Mouse (Mus musculus) urinary bladder, postnatal 14 days (tissue): Measurements from ENCODE around the gene C330007P06Rik.
A peak's percentile ranks its signal among the peaks of the same experiment; 100 is the strongest.

Experiments used
- DNase-seq: peaks from one replicate; pipeline ENCODE4 v3.0.0; 2021; ENCODE audit warnings: low spot score

Gene C330007P06Rik

DNA sequence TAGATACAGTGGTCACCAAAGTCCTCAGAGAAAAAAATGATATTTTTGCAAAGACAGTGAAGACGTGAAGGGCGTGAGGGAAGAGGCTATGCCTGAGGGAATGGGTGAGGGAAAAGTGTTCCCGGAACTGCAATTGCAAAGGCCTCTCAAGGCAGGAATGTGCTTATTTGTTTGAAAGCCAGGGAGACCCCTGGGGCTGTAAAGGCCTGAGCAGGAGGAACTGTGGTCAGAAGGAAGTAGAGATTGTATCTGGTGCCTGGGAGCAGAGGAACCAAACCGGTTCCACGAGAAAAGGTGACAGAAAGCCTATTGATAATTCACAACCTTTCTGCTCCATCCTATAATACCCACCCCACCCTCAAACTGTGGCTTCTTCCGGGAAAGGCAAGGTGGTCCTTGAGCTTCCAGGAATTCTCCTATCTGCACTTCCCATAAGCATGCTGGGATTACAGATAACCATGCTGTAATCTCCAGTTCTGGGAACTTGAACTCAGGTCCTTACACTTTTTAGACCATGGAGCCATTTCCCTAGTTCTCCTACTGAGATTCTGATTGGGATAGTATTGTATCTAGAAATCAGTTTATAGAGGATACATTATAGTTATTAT is 36.7 kb downstream of the C330007P06Rik start:
- no peak for DNase-seq

DNA sequence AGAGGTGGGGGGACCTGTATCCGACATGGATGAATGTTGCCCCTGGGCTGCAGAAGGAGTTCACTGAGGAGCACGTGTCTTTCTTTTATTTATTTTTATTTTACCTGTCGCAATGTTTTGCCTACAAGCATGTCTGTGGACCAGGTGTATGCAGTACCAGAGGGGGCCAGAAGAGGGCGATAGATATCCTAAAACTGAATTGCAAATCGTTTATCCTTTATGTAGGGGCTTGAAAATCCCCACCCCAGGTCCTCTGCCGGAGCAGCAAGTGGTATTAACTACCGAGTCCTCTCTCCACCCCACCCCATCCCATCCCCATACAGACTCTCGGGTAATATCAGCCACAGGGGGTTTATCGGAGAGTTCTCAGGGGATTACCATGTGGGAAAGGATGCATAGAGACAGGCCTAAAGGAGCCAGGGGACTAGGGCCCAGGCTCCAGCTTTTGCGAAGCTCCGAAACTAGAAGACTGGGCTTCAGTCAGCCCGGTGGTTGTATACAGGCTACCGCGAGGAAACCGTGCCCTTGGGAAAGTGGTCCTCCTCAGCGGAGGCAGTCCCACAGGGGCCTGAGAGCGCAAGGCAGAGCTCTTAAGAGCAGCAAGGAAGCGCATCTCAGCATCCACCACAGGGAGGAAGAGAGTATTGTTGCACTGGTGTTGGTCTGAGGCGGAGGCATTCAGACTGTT is 40.4 kb downstream of the C330007P06Rik start:
- DNase-seq = peak; percentile 61

DNA sequence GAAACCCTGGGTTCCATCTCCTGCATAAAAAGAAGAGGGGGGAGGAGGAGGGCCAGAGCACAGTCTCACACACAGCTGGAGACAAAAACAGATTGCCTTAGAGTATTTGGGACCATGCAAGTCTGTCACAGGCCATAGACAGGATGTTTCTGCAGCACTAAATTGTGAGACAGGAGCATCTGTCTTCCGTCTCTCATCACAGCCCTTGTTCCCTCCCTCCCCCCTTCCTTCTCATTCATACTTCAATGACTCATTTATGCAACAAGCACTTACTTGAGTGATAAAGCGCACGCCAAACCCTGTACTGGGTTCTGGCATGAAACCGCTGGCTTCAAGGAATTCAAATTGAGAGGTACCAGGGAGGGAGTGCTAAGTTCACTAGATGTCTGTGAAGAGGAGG is 42.3 kb downstream of the C330007P06Rik start:
- no peak for DNase-seq

DNA sequence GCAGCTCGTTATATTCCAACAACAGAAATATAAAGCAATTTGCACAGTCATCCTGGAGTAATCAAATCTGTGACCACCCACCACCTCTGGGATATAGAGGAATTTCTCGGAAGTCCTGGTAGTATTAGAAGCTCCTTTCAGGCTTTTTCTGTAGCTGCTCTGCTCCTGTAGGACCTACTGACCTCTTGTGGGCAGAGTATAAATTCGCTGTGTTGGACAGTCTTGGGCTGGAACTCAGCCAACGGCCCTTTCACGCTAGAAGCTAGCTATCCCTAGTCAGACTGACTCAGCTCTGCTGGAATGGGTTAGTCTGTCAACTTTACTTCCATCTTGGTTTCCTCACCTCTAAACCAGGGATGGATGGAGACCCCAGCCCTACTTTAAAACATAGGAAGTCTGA is 43.6 kb downstream of the C330007P06Rik start:
- DNase-seq = peak; percentile 71

DNA sequence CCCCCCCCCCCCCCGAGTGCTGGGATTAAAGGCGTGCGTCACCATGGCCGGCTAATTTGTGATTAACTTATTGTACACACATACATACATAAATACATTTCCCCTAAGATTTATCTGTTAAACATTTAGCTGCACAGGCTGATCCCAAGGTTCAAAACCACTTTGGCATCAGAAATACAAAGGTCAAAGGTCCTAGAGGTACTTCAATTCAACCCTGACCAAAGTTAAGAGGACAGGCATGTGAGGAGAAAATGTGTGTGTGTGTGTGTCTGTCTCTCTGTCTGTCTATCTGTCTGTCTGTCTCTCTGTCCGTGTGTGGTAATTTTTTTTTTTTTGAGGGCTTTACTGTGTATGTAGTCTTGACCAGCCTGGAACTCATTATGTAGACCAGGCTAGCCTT is 47.0 kb downstream of the C330007P06Rik start:
- DNase-seq = no peak

DNA sequence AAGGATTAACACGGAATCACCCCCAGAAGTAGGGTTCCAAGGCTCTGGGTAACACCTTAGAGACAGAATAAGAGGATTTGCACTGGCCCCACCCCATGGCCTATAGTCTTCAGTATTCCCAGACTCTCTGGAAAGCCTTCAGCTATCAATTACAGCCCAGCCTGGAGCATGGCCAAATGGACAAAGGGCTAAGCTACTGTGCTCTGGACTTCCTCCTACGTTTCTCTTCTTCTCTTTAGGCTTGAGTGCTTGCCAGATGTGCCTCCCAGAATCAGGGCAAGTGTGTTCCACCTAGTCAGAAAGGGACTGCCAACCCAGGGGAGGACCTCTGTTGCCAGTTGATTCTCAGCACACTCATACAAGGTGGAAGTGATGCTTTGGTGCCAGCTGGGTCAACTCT is 48.9 kb downstream of the C330007P06Rik start:
- DNase-seq = no peak

DNA sequence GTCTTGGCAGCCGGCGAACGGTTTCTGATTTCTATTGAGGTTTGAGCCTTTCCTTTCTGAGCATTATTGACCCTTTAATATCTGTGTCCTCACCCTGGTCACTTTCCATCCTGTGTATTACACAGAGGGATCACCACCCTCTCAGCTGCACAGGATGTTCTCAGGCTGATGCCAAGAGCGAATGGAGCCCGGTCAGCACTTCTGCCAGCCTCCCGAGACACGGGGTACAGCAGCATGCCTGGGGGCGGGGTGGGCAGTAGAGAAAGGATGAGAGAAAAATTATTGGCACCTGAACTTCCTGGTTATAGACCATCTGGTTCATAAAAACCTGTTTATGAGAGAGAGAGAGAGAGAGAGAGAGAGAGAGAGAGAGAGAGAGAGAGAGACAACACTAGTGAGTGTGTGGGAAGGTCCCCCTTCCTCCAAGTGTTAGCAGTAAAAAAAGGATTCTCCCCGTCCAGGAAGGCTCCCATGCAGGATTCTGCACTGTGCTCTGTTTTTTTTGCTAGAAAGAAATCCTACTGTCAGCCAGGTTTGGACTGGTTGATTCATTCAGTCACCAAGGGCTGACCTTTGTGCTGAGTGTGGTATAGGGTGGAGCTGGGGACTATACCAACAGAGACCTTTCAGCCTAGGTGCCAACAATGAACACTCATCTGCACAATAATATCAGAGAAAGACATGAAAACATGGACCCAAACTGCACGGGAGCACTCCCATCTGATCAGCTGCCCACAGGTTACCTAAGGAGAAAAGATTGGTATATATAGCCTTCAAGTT is 49.8 kb downstream of the C330007P06Rik start:
- DNase-seq = no peak

DNA sequence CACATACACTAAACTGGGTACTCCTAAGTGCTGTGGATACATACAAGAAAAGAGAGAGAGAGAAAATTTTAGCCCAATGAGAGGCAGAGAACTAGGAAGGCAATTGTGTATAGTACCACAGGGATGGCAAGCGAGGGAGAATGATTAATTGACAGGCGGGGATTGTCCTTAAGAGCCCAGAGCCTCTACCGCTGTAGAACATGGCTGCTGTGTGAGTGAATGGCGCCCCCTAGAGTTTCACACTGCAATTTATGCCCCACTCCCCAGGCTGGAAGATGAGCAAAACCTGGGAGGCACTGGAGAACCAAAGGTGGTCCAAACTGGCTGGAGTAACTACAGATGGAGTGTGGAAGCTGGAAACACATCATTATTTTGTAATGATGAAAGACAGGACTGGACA is 53.7 kb downstream of the C330007P06Rik start:
- no peak for DNase-seq

DNA sequence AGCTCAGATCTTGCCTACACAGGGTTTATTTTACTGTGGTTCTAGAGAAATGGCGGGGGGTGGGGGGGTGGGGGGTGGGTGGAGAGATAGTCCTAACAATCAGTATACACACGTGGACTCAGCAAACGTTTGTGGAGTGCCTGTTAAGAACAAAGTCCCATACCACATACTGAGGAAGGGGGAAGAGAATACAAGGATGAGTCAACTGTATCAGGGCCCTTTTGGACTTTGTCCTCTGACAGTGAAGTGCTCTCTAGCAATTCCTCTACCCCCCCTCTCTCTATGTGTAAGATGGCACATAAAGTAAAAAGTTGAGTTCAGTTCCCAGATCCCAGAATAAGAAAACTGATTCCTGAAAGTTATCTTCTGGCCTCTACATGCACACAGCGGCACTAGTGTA is 54.3 kb downstream of the C330007P06Rik start:
- DNase-seq = no peak

DNA sequence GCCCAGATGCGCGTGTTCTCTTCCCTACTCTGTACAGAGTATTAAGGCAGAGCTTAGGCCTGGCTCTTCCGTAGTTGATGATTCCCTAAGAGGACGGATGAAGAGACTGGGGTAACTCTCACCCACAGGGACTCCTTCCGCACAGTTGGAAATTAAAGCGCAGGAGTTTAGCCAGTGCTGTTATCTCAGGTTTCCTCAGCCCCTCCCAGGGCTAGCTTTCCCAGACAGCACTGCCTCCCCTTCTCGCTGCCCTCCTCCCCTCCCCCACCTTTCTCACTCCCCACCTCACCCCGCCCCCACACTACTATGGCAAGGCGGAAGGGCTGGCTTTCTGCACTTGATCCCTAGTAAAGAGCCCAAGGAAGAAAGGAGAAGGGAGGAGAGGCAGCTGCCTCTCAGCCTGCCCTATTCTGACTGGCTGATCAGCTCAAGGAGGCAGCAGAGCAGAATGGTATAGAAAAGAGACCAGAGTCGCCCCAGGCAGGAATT is 56.9 kb downstream of the C330007P06Rik start:
- DNase-seq = no peak

DNA sequence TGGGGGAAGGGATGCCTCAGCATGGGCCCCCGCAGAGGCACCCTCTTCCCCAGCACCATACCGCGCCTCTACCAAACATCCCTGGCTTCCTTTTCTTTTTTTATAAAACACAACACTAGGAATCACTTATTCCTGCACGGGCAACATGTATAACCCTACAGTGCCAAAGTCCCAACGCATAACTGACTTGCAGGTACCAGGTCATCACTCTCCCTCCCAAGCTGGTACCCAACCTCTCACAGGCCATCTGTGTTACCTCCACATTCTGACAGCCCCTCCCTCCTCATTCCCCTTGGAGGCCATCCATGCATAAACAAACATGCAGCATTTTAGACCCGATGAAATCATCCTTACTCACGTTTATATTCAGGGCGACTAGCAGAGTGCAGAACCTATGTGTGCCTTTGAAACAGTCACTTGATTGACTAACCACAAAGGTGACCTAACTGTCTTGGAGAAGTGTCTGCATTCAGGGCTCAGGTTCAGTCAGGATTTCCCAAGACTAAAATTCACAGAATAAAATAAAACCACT is 57.5 kb downstream of the C330007P06Rik start:
- DNase-seq = no peak

DNA sequence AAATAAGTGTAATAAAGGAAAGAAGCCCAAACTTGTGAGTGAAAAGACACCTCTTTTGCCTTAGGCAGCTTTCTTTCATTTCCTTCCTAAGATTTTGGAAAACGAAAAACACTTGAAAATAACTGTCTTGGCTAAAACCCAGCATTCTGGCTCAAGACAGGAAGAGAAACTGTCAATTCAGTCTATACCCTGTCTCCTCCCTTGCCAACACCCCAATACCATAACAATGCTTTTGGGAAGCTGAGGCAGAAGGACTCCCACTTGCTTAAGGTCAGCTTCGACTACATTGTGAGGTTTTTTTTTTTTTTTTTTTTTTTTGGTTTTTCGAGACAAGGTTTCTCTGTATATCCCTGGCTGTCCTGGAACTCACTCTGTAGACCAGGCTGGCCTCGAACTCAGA is 58.5 kb downstream of the C330007P06Rik start:
- DNase-seq = no peak

DNA sequence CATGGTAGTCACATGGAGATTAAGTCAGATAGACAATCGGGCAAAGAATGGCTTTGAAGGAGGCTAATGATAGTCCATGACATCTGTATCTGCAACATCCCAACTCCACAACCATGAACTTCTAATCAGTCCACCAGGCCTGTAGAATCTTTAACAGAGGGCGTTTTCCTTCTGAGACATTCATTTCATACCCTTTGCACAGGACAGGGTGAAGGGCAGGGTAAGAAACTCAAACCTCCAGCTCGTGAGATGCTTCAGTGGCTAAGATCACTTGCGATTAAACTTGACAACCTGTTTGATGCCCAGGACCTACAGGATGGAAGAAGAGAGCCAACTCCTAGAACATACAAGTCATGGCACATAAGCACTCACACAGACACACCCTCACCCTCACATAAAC is 58.9 kb downstream of the C330007P06Rik start:
- no peak for DNase-seq

DNA sequence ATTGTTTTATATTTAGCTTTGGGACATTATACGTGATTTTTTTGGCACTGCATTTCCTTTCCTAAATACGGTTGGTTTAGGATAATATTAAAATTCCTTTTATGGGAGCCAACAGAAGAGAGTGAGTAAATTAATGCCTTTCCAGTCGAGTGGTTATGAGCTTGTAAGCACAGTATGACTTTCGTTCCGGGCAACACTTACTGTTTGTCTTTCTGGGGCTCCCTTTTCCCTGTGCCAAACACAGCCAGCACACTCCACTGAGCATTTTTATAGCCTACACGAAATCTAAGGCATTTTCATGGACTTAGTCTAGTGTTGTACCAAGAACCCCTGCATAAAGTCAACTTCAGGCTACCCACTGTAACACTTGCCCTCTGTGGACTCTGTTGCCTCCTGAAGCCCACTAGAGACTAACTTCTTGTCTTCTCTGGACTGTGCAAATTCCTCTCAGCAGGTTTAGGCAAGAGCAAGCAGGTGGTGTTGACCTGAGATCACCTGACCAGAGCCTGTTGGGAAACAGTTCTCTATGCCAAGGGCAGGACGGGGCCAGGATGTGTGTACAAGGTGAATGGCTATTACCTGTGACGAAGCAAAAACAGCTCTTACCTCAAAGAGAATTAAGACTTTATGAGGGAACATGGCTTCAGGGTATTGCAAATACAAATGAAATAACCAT is 59.6 kb downstream of the C330007P06Rik start:
- DNase-seq = no peak

DNA sequence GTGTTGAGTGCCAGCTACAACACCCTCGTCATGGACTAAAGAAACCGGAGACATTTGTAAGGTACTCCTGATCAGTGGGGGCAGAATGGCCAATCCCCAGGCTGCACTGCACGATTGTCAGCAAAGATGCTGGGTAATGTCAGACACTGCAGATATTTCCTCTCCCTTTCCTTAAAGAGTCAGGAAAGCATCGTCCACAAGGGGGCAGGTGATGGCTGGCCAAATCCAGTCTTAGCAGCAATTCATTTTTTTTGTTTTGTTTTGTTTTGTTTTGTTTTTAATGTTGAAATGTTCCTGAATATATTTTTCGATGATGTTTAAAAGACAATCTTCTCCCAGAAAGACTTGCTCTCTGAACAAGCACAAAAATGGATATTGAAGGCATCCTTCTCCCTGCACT is 62.5 kb downstream of the C330007P06Rik start:
- DNase-seq = peak; percentile 36

DNA sequence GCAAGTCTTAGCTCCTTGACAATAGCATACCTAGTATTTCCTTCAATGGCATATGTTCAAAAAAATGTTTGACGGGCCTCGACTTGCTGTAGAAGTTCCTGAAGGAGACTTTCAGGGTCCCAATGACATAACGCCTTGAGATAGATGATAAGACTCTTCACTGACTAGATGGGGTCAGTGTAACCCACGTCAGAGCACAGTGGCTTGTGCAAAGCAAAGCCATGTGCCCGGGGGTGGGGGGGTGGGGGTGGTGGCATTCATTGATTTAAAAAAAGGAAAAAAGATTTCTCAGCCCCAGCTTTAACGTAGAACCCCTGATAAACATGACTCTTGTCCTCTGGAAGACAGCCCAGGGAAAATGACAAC is 65.6 kb downstream of the C330007P06Rik start:
- DNase-seq = no peak

DNA sequence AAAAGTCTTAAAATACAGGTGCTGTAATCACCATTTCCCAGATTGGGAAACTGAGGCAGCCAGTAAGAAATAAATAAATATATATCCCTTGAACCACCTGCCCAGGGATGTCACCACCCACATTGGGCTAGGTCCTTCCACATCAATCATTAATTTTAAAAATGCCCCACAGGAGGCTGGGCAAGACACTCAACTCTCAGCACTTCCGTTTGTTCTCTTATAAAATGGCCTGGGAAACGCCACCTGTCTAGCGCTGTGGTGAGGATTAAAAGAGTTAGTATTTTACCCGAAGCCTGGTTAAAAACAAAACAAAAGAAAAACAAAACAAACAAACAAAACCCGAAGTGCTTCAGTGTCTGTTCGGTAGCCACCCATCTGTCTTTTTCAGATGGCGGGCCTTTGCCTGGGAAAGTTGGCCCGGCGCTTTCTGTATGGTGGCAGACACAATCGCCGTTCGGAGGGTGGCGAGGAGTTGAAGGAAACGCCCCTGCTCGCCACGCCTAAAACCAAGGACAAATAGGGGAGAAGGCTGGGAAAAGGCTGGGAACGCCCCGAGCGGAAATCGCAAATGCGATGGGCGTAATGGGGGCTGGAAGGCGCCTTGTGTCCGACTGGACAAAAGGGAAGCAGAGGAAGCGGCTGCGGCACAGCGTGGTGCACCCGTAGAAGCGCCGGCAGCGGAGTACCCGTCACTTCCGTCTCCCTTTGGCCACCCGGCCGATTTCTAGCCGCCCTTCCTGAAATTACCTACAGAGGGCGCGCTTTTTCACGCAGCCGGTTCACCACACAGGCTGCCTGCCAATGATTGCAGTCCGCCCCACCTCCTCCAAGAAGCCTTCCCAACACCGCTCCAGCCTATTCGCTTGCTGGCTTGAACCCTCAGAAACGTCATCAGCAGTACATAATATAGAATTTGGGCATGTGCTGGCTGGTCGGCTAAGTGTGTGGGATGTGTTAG is 66.3 kb downstream of the C330007P06Rik start:
- DNase-seq = peak; percentile 88

DNA sequence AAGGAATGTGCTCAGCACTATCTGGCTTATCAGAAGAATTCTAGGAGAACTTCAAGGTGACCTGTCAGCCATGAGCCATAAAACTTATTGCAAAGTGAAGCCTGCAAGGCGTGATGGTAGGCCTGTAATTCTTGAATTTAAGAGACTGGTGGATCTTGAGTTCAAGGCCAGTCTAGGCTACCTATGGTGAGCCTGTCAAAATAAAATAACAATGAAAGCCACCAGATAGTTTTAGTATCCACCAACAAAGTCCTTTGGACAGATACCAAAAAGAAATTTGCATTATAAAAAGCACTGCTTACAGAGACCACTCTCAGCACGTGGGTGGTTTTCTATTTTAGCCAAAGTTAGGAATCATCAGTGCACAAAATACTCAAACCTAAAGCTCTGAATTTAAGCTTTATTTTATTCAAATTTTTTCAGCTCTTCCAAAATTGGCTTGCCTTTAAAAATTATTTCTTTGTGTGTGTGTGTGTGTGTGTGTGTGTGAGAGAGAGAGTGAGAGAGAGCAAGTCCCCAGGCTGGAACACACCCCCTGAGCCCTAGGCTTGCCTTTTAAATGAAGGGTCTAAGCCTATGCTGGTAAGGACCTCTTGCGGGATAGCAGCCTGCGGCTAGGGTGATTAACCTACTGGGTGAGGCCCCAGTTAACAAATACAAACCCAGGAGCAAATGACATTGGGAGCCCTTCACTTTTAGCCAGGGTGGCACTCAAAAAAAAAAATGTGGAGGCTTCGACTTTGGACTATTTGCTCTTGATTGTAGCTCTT is 68.3 kb downstream of the C330007P06Rik start:
- no peak for DNase-seq

DNA sequence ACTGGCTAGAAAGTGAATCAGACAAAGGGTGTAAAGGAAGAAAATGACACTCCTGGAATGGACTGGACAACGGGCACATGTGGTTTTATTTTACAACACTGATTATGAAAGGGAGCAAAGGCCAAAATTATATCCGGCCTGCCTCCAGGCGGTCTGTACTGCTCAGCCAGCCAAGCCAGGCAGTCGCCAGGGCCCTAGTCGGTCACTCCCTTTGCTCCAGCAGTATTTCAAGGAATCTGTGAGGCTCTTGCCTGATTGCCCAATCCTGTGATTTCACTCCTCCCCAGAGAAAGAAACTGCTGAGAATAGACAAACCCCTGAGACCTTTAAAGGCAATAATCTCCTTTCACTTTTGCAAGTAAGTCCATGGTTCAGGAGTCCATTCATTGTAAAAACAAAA is 69.7 kb downstream of the C330007P06Rik start:
- peak; percentile 32 for DNase-seq

DNA sequence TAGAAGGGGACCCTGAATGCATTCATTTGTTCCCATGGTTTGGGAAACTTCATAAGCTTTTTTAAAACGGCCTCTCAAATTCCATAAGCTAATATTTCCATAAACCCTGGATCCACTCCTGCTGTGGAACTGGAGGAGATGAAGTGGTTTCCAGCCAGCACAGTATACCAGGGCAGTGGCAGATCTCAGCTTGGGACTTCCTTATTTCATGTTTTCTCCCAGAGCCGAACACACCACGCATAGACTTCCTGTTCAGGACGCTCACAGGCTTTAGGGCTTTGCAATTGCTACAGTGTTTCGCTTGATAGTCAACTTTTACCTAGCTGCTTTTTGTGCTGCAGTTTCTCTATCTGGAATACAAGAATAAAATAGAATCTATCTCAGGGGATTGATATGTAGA is 70.7 kb downstream of the C330007P06Rik start:
- no peak for DNase-seq
